In genomic region chr2:49447586-49448475, GRCm38 (mm10) we compare ENCODE assay signal across 8 mouse cellular contexts. TPM values are rescaled to one million over a fixed set of nuclear protein-coding genes. Genes with fewer than 3 reads are reported as not detected.
DNase-seq lines count a peak whose midpoint lies in the region; ATAC-seq and TF ChIP-seq lines count a peak whose summit lies in the region.
"Had no signal": no experiment of that assay in that cellular context is flagged by ENCODE, and none has a peak within 500 bp of the region (broad histone marks: within the 10 kb centered on the region; RNA-seq: fewer than 3 reads in every experiment).

No protein-coding gene starts in this region.

- H3K4me2 ChIP-seq in liver, postnatal 0 days (ENCODE audit: low read depth, low read length) = no peak overlapping the region
- H3K4me2 ChIP-seq in liver, embryonic 12.5 days = no peak overlapping the region
- peak overlapping the region; percentile 28 for H3K4me2 ChIP-seq in limb, embryonic 11.5 days (ENCODE audit: low read depth, severe bottlenecking)

- H3K9me3 ChIP-seq in liver, postnatal 0 days (ENCODE audit: low read length) = no peaks in the 10 kb centered on the region
- H3K9me3 ChIP-seq in liver, embryonic 12.5 days (replicated peaks) = no peaks in the 10 kb centered on the region
- no peaks in the 10 kb centered on the region for H3K9me3 ChIP-seq in limb, embryonic 11.5 days (ENCODE audit: control insufficient read depth, low read length)

- no peak for ATAC-seq in liver, postnatal 0 days
- ATAC-seq in liver, embryonic 12.5 days = no peak
- ATAC-seq in limb, embryonic 11.5 days (ENCODE audit: insufficient number of reproducible peaks, low FRiP score, low TSS enrichment, low read depth) = no peak

- no peak overlapping the region for H3K4me3 ChIP-seq in liver, postnatal 0 days (ENCODE audit: low read depth, low read length)
- no peak overlapping the region for H3K4me3 ChIP-seq in liver, embryonic 12.5 days
- H3K4me3 ChIP-seq in limb, embryonic 11.5 days (ENCODE audit: low read depth, low read length) = no peak overlapping the region

- no peak overlapping the region for H3K27ac ChIP-seq in liver, postnatal 0 days (ENCODE audit: low read depth)
- no peak overlapping the region for H3K27ac ChIP-seq in liver, embryonic 12.5 days
- peak overlapping the region; percentile 80 for H3K27ac ChIP-seq in limb, embryonic 11.5 days (replicated peaks; ENCODE audit: low read depth, low read length)
- H3K27ac ChIP-seq: macrophage had no signal

- no peaks in the 10 kb centered on the region for H3K27me3 ChIP-seq in liver, postnatal 0 days (ENCODE audit: insufficient read depth, low read length)
- H3K27me3 ChIP-seq in liver, embryonic 12.5 days (replicated peaks) = peaks cover 11% of the 10 kb centered on the region; the same call in 1 of the 2 replicates
- H3K27me3 ChIP-seq in limb, embryonic 11.5 days (ENCODE audit: control insufficient read depth, insufficient read depth, low read length) = no peaks in the 10 kb centered on the region

- 0 out of 2 replicates have a peak, but pooled peaks have one; percentile 22 for TF ChIP-seq CTCF in liver, postnatal 0 days (IDR thresholded peaks at IDR 0.05; ENCODE audit: low read depth)
- peak; percentile 47; the same call in 1 of the 2 replicates for TF ChIP-seq CTCF in brain, embryonic 14.5 days (IDR thresholded peaks at IDR 0.05; ENCODE audit: borderline replicate concordance, extremely low read depth, insufficient read depth, insufficient read length)

- 0 out of 2 replicates have a peak, but pooled peaks cover 2% of the 10 kb centered on the region for H3K4me1 ChIP-seq in liver, postnatal 0 days (ENCODE audit: insufficient read depth)
- 0 out of 2 replicates have a peak, but pooled peaks cover 3% of the 10 kb centered on the region for H3K4me1 ChIP-seq in liver, embryonic 12.5 days
- H3K4me1 ChIP-seq in limb, embryonic 11.5 days (ENCODE audit: control insufficient read depth, insufficient read depth, low read length) = peaks cover 10% of the 10 kb centered on the region

- no peak for TF ChIP-seq POLR2A in brain, embryonic 14.5 days (IDR thresholded peaks at IDR 0.05; ENCODE audit: borderline replicate concordance, extremely low read depth, insufficient read depth, insufficient read length, poor library complexity, severe bottlenecking)

- no peaks in the 10 kb centered on the region for H3K36me3 ChIP-seq in liver, postnatal 0 days (replicated peaks; ENCODE audit: insufficient read depth, low read length)
- H3K36me3 ChIP-seq in liver, embryonic 12.5 days = no peaks in the 10 kb centered on the region
- H3K36me3 ChIP-seq in limb, embryonic 11.5 days (ENCODE audit: control insufficient read depth, insufficient read depth, low read length) = no peaks in the 10 kb centered on the region

- no peak for DNase-seq in liver, postnatal 0 days
- DNase-seq in brain, embryonic 14.5 days (ENCODE audit: low read depth) = peak; percentile 69
- peak; percentile 40 for DNase-seq in embryo, embryonic 10 days (ENCODE audit: low spot score)
- peak; percentile 55 for DNase-seq in limb, embryonic 11.5 days (ENCODE audit: low spot score)
- DNase-seq in adrenal gland, adult 18-20 months (ENCODE audit: low spot score in 2 of 2) = no peak
- no peak for DNase-seq in urinary bladder, postnatal 10 days (ENCODE audit: low spot score)

- TF ChIP-seq EP300 in liver, postnatal 0 days (IDR thresholded peaks at IDR 0.05; ENCODE audit: low read depth) = no peak

- 68% methylated on average over 8 of the region's 8 CpGs for WGBS in liver, postnatal 0 days (ENCODE audit: insufficient replicate concordance)
- 60% methylated on average over 8 of the region's 8 CpGs for WGBS in liver, embryonic 12.5 days (ENCODE audit: insufficient replicate concordance)
- WGBS in limb, embryonic 11.5 days = 7% methylated on average over 8 of the region's 8 CpGs

- H3K9ac ChIP-seq in liver, postnatal 0 days (replicated peaks) = no peak overlapping the region
- H3K9ac ChIP-seq in liver, embryonic 12.5 days = no peak overlapping the region
- H3K9ac ChIP-seq in limb, embryonic 11.5 days (ENCODE audit: low read length) = no peak overlapping the region

RNA-seq across cellular contexts. Expression of gene Epc2, which starts 3.5 kb away (rescaled TPM):
- 1.6 and 1.9 TPM in 2 replicates for polyA plus RNA-seq in liver, postnatal 0 days (2015; fragmentation: Nextera tagmentation; extraction: Ambion mirVana)
- polyA plus RNA-seq in liver, embryonic 12.5 days (2016; fragmentation: Nextera tagmentation; extraction: Ambion mirVana) = 2.8 and 3.1 TPM in 2 replicates
- polyA plus RNA-seq in brain, embryonic 14.5 days (2012; rRNA removed) = 30.2 and 40.0 TPM in 2 replicates
- 11.9 and 12.7 TPM in 2 replicates for polyA plus RNA-seq in limb, embryonic 11.5 days (2014; fragmentation: Nextera tagmentation; extraction: Ambion mirVana)
- 10 to 100 TPM; 19.7 to 27.1 TPM for total RNA-seq in adrenal gland, adult 18-20 months (2021)

Comparison
In these comparisons a context has a peak if more than half of its experiments do, and no peak if none do; other contexts are left out.
1. DNase-seq: peak in brain, embryonic 14.5 days (single experiment), embryo, embryonic 10 days (single experiment) and limb, embryonic 11.5 days (single experiment); none in liver, postnatal 0 days (single experiment), adrenal gland, adult 18-20 months (0 of 2) and urinary bladder, postnatal 10 days (single experiment).